Mouse (Mus musculus) spleen, adult 2 months (tissue): ENCODE measurements around the gene Brf1.

ENCODE experiments used
- CTCF ChIP-seq: fragments of 200-500 bp; IDR thresholded peaks from 2 replicates; pipeline ENCODE4 v1.5.1; 2011; ENCODE audit warnings: mild to moderate bottlenecking, inconsistent platforms; ENCODE audit not compliant: insufficient read depth, insufficient read length, insufficient replicate concordance; ENCODE audit errors: extremely low read depth
- POLR2A ChIP-seq: fragments of 200-500 bp; IDR thresholded peaks from 2 replicates; pipeline ENCODE4 v1.6.1; 2011; ENCODE audit warnings: low read depth, low read length, inconsistent platforms

DNA sequence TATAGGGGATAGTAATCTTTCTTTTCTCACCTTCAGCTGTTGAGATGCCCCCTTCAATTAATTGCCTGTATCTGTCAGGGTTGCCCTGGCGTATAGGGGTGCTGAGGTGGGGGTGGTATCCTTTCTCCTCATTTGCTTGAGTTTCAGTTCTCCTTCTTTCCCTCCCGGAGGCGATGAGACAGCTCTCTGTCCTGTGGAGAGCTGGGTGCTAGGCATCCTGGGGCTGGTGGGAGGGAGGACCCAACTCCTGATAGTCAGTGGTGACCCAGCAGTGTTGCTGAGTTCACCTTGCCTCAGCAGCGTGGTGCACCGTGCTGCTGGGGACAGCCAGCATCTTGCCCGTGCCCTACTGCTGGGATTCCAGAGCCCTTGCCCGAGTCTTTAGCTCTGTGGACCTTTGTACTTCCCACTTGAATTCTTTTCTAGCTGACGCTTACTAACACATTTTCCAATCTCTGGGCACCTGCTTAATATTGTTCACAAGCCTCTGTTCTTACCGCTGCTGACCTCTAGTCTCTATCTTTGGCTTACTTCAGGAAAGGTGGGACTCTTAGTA lies 17.0 kb upstream of the Brf1 start:
- no peak for TF ChIP-seq CTCF
- no peak for TF ChIP-seq POLR2A
